Mouse (Mus musculus) limb, embryonic 12.5 days (tissue): ENCODE measurements around the gene Stard13. TPM values are rescaled to one million over a fixed set of nuclear protein-coding genes. Genes with fewer than 3 reads are reported as not detected.

Experiments used
- ATAC-seq: fragments of 200-750 bp; cut with Nextera tagmentation; 2 replicates; pipeline ENCODE4 v1.8.0; 2017; ENCODE audit warnings: low read depth, moderate TSS enrichment; ENCODE audit not compliant: insufficient number of reproducible peaks, insufficient read depth, low FRiP score, low TSS enrichment
- H3K27ac ChIP-seq: fragments of 300-500 bp; sonication (generic); 2 replicates; pipeline ENCODE4 v1.5.1; 2016; ENCODE audit warnings: mild to moderate bottlenecking, moderate library complexity
- H3K27me3 ChIP-seq: fragments of 300-500 bp; sonication (generic); 2 replicates; pipeline ENCODE4 v1.6.1; 2016; ENCODE audit warnings: mild to moderate bottlenecking, moderate library complexity
- H3K36me3 ChIP-seq: fragments of 300-500 bp; sonication (generic); 2 replicates; pipeline ENCODE4 v1.6.1; 2016; ENCODE audit warnings: mild to moderate bottlenecking, moderate library complexity
- H3K4me1 ChIP-seq: fragments of 300-500 bp; sonication (generic); replicated peaks from 2 replicates; pipeline ENCODE4 v1.6.1; 2016
- H3K4me2 ChIP-seq: fragments of 300-500 bp; sonication (generic); 2 replicates; pipeline ENCODE4 v1.6.1; 2016; ENCODE audit warnings: mild to moderate bottlenecking, moderate library complexity
- H3K4me3 ChIP-seq: fragments of 300-500 bp; sonication (generic); replicated peaks from 2 replicates; pipeline ENCODE4 v1.5.1; 2016; ENCODE audit warnings: mild to moderate bottlenecking
- H3K9ac ChIP-seq: fragments of 300-500 bp; sonication (generic); replicated peaks from 2 replicates; pipeline ENCODE4 v1.6.1; 2016; ENCODE audit warnings: mild to moderate bottlenecking, moderate library complexity
- H3K9me3 ChIP-seq: fragments of 300-500 bp; sonication (generic); 2 replicates; pipeline ENCODE4 v1.6.1; 2016; ENCODE audit warnings: mild to moderate bottlenecking, moderate library complexity
- WGBS: fragments of 180-500 bp; shearing (Covaris S2); methylation state at CpG from one replicate; pipeline ENCODE4 v1.1.7; 2016; 5-methylcytosine and 5-hydroxymethylcytosine counted together
- polyA plus RNA-seq: library from polyadenylated mRNA; unstranded; fragments of >200 nt; fragmentation: Nextera tagmentation; extraction: Ambion mirVana; gene quantifications from 2 replicates; pipeline ENCODE4 v1.2.1, GENCODE M21; 2016

The Stard13 gene
- polyA plus RNA-seq, 1 experiment from 2014 or later: 7.9 TPM

DNA sequence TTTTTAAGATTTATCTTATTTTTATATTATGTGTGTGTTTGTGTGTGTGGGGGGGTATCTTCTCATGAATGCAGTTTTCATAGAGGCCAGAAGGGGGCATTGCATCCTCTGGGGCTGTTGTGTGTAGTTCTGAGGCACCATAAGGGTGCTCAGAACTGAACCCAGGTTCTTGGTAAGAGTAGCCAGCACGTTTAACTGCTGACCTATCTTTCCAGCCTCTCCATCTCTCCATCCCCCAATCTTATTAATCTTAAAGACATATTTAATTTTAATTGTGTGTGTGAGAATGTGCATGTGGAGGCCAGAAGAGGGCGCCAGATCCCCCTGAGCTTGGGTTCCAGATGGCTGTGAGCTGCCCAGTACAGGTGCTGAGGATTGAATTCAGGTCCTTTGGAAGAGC is 131.4 kb downstream of the Stard13 start:
- 43% methylated on average over 2 of the region's 2 CpGs for WGBS
- no peaks in the 10 kb centered on the region for H3K36me3 ChIP-seq
- H3K9ac ChIP-seq: no peak overlapping the region
- H3K4me2 ChIP-seq: no peak overlapping the region
- ATAC-seq: no peak
- H3K4me3 ChIP-seq: no peak overlapping the region
- H3K27me3 ChIP-seq: no peaks in the 10 kb centered on the region
- H3K27ac ChIP-seq: no peak overlapping the region
- peaks cover 12% of the 10 kb centered on the region for H3K4me1 ChIP-seq
- H3K9me3 ChIP-seq: no peaks in the 10 kb centered on the region

DNA sequence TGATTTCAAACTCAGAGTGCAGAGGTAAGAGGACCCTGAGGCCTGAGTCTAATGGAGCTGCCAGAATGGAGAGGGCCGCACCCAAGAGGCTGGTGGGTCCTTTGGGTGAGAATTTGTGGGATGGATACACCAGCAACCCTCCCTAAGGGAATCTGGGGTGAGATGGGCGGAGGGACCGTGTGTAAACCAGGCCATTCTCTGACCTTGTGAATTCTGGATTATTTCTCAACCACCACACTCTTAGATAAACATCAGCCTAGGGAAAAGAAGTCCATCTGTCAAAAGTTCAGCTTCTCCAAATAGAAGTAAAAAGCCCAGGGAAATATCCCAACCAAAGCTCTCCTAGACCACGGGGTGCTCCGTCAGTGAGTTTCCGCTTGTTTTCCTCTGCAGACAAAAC is 137.6 kb downstream of the Stard13 start:
- Histone ChIP-seq H3K4me2 (no peak overlapping the region), H3K9me3 (no peaks in the 10 kb centered on the region), H3K27ac (peak overlapping the region; percentile 18; the same call in 1 of the 2 replicates), H3K4me3 (no peak overlapping the region), H3K4me1 (peaks cover 8% of the 10 kb centered on the region; the same call in 1 of the 2 replicates), H3K9ac (no peak overlapping the region), H3K36me3 (no peaks in the 10 kb centered on the region), H3K27me3 (no peaks in the 10 kb centered on the region)
- WGBS: 89% methylated on average over 6 of the region's 6 CpGs
- no peak for ATAC-seq

DNA sequence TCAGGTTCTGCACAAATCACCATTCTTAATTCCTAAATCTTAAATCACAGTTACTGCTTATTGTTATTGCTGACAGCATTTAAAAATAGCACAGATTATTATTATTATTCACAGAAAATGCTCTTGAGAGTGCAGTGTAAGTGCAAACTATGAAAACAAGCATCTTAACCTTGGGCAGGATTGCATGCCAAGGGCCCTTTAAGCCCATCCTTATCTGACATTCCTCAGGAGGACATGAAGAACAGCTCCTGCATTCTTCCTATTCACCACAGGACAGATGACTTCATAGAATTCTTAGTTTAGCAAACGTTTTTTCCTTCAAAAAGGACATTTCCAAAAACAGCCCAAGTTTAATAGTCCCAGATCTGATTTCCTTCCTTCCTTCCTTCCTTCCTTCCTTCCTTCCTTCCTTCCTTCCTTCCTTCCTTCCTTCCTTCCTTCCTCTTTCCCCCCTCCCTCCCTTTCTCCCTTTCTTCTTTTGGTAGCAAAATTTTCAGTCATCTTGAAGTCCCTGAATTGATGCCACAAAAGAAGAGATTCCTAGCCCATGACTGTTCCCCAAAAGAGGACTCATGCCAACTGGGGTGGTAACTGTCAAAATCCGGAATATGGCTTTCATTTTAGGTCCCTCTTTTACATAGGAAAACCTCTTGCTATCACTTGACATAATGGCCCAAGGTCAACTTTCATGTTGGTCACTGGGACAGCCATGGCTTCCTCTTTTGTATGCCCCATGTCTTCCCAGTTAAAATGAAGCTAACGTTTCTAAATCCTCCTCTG is 140.6 kb downstream of the Stard13 start:
- 71% methylated on average over 3 of the region's 3 CpGs for WGBS
- ATAC-seq: no peak

DNA sequence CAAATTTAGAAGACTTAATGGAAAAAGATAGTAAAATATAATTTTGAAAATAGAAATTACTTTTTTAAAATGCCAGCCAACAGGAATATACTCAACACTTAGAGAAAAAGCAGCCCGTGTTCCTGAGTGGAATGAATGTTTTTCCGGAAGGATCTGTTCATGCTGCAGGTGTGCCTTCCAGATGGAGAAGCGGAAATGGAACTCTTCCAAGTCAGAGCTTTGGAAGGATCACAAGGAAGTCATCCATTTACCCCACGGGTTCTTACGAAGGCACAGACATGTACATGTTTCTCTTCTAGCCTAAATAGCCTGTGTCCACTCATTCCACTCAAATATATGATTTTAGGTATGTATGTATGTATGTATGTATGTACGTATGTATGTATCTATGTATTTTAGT is 142.6 kb downstream of the Stard13 start:
- H3K27ac ChIP-seq: no peak overlapping the region
- H3K4me1 ChIP-seq: peaks cover 20% of the 10 kb centered on the region
- WGBS: 86% methylated on average over 6 of the region's 6 CpGs
- no peak overlapping the region for H3K4me2 ChIP-seq
- H3K9ac ChIP-seq: no peak overlapping the region
- H3K4me3 ChIP-seq: no peak overlapping the region
- ATAC-seq: no peak
- no peaks in the 10 kb centered on the region for H3K9me3 ChIP-seq
- no peaks in the 10 kb centered on the region for H3K27me3 ChIP-seq
- H3K36me3 ChIP-seq: no peaks in the 10 kb centered on the region

More for the DNA sequence above, 140.6 kb downstream of the Stard13 start:
- no peaks in the 10 kb centered on the region for H3K9me3 ChIP-seq
- H3K36me3 ChIP-seq: no peaks in the 10 kb centered on the region
- no peak overlapping the region for H3K9ac ChIP-seq
- H3K27ac ChIP-seq: no peak overlapping the region
- H3K27me3 ChIP-seq: no peaks in the 10 kb centered on the region
- peaks cover 19% of the 10 kb centered on the region for H3K4me1 ChIP-seq
- H3K4me2 ChIP-seq: no peak overlapping the region
- H3K4me3 ChIP-seq: no peak overlapping the region

DNA sequence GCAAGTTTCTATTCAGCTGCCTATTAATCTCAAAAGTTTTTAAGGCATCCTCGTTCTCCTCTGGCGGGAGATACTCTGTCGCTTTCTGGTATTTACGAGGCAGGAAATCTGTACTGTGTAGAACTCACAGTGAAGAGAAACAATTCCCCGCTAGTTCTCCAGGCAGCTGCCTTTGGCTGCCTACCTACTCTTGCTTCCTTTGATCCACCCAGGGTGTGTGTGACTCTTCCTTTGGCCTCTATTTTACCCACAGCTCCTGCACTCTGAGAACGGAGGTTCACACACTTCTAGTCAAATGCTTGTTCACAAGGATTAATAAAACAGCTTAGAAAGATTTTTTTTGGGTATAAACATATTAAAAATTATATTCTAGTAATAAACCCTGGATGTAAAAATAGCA is 144.4 kb downstream of the Stard13 start:
- no peak for ATAC-seq
- 36% methylated on average over 6 of the region's 6 CpGs for WGBS

DNA sequence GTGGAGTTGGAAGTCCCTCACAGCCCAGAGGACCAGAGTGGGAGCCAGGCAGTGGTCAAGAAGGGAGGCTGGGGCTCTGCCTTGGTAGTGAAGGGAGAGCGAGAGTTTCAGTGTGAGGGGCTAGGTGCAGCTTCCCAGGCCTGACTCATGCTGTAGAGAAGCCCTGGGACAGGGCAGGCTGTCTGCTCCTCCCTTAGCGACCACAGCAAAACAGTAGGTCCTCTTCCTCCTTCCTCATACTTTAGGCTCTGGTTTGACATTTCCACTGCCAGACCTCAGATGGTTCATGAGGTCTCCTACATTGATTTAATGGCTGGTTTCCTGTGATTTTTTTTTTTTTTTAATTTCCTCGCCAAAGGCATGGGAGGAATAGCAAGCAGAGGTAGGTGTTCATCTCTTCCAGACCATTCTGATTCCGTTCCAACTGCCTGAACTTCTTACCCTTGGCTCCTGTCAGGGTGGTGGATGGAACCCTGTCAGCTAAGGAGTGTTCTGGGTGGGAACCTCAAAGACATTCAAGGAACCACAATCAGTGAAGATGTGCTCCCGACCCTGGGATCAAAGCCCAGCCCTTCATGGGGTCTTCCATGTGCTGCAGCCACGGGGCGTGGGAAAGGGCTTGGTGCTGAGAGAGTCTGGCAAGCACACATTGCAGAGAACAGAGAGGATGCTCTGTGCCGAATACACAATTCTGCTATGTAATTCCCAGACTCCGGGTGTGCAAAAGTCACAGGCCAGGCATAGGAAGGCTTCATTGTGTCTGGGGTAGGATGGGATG is 147.0 kb downstream of the Stard13 start:
- Histone ChIP-seq H3K9ac (no peak overlapping the region), H3K36me3 (no peaks in the 10 kb centered on the region), H3K9me3 (no peaks in the 10 kb centered on the region), H3K4me1 (peaks cover 19% of the 10 kb centered on the region), H3K4me3 (no peak overlapping the region), H3K27ac (no peak overlapping the region), H3K4me2 (no peak overlapping the region), H3K27me3 (no peaks in the 10 kb centered on the region)
- 57% methylated on average over 9 of the region's 9 CpGs for WGBS
- no peak for ATAC-seq

More for the DNA sequence above, 144.4 kb downstream of the Stard13 start:
- no peak overlapping the region for H3K4me3 ChIP-seq
- H3K9ac ChIP-seq: no peak overlapping the region
- H3K4me2 ChIP-seq: no peak overlapping the region
- no peaks in the 10 kb centered on the region for H3K27me3 ChIP-seq
- no peaks in the 10 kb centered on the region for H3K36me3 ChIP-seq
- peaks cover 19% of the 10 kb centered on the region for H3K4me1 ChIP-seq
- no peak overlapping the region for H3K27ac ChIP-seq
- H3K9me3 ChIP-seq: no peaks in the 10 kb centered on the region

DNA sequence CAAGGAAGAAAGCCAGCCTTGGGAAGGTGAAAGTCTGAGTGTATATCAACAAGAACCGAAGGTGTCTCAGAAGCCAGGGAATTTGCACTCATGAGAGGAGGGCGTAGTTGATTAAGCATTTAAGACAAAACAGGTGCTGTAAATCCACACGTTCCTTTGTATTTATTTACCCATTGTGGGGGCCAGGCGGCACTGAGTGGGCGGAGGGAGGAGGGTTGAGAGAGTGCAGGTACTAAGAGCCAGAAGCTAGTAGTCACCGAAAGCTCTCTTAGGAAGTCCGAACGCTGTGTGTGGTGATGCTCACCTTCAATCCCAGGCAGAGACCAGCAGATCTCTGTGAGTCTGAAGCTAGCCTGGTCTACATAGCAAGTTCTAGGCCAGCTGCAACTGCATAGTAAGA is 147.9 kb downstream of the Stard13 start:
- no peak overlapping the region for H3K27ac ChIP-seq
- no peaks in the 10 kb centered on the region for H3K27me3 ChIP-seq
- no peak overlapping the region for H3K4me2 ChIP-seq
- peaks cover 19% of the 10 kb centered on the region for H3K4me1 ChIP-seq
- H3K36me3 ChIP-seq: no peaks in the 10 kb centered on the region
- H3K4me3 ChIP-seq: no peak overlapping the region
- no peak overlapping the region for H3K9ac ChIP-seq
- no peaks in the 10 kb centered on the region for H3K9me3 ChIP-seq
- WGBS: 68% methylated on average over 8 of the region's 8 CpGs
- ATAC-seq: no peak

DNA sequence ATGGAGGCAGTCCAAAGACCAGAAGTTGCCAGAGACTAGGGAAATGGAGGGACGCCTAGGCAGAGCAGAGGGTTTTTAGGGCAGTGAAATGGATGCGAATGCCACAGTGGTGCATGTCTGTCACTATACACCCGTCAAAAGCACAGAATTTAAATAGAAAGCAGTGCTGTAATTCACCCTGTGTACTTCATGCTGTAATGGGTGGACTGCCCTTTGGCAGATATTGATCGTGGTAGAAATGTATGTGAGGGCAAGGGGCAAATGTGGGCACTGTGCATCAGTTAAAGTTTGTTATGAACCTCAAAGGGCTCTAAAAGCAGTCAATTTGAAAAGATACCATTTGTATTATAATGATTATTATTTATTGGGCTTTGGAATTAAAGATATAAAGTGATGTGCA is 153.4 kb downstream of the Stard13 start:
- Histone ChIP-seq H3K9ac (no peak overlapping the region), H3K4me3 (no peak overlapping the region), H3K9me3 (no peaks in the 10 kb centered on the region), H3K27me3 (no peaks in the 10 kb centered on the region), H3K36me3 (no peaks in the 10 kb centered on the region), H3K4me1 (no peaks in the 10 kb centered on the region), H3K4me2 (no peak overlapping the region), H3K27ac (no peak overlapping the region)
- 71% methylated on average over 4 of the region's 4 CpGs for WGBS
- no peak for ATAC-seq

DNA sequence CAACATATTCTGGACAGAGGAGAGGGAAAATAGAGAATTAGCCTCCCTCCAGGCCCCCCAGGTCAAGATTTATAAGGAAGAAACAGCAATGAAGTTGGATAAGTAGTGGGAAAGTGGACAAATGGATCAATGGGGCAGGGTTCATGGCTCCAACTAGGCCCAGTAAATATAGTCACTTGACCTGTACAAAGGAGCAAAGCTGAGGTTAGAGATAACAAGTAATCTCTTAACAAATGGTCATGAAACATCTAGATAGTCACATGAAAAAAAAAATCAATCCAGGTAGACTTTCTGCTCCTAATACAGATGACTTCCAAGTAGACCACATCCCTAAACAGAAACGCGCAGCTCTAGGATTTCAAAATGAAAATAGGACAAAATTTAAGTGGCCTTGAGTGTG is 155.7 kb downstream of the Stard13 start:
- no peaks in the 10 kb centered on the region for H3K9me3 ChIP-seq
- no peaks in the 10 kb centered on the region for H3K4me1 ChIP-seq
- no peaks in the 10 kb centered on the region for H3K27me3 ChIP-seq
- no peak overlapping the region for H3K4me3 ChIP-seq
- no peak for ATAC-seq
- no peaks in the 10 kb centered on the region for H3K36me3 ChIP-seq
- H3K4me2 ChIP-seq: no peak overlapping the region
- no peak overlapping the region for H3K27ac ChIP-seq
- H3K9ac ChIP-seq: no peak overlapping the region
- WGBS: 94% methylated on average over 2 of the region's 2 CpGs

DNA sequence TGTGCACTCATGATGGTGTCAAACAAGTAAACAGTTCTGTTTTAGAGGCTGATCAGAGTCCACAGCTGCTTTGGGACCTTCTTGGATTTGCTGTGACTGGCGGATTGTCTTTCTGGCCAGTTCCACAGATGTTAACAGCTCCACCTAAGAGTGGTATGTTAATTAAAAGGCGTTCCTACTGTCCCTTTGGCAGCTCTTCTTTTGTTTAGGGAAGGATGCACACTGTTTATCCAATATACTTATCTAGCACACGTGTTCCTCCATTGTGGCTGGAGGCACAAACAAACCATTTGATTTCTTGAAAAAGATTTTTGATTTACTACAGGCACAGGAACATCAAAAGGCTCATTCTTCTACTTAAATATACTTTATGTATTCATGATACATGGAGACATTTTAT is 156.7 kb downstream of the Stard13 start:
- Histone ChIP-seq H3K4me3 (no peak overlapping the region), H3K36me3 (no peaks in the 10 kb centered on the region), H3K27ac (no peak overlapping the region), H3K4me1 (peaks cover 10% of the 10 kb centered on the region), H3K27me3 (no peaks in the 10 kb centered on the region), H3K9me3 (no peaks in the 10 kb centered on the region), H3K9ac (no peak overlapping the region), H3K4me2 (no peak overlapping the region)
- ATAC-seq: no peak
- 69% methylated on average over 3 of the region's 3 CpGs for WGBS

DNA sequence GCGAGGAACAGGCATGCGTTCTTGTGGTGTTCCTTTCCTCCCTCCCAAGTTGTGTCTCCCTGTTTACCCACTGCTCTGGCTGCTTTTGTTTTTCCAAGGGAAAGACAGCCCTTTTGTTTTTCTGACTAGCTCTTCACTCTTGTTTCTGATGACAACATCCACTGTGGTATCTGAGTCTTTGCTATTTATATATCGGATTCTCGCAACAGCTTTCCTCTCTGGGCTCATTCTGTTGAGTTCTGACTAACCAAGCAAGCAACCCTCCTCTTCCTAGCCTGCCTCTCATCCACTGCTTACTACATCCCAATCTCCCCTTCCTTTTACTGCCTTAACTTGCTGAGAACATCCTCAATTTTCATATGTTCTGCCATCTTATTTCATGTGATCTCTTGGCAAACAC is 159.4 kb downstream of the Stard13 start:
- ATAC-seq: no peak
- H3K9me3 ChIP-seq: no peaks in the 10 kb centered on the region
- H3K9ac ChIP-seq: no peak overlapping the region
- no peak overlapping the region for H3K4me3 ChIP-seq
- H3K27me3 ChIP-seq: no peaks in the 10 kb centered on the region
- peaks cover 35% of the 10 kb centered on the region for H3K4me1 ChIP-seq
- H3K36me3 ChIP-seq: no peaks in the 10 kb centered on the region
- WGBS: 88% methylated on average over 4 of the region's 4 CpGs
- no peak overlapping the region for H3K27ac ChIP-seq
- H3K4me2 ChIP-seq: no peak overlapping the region
